Mouse (Mus musculus) large intestine, adult 2 months (tissue): ENCODE measurements around the gene Birc2. TPM values are rescaled to one million over a fixed set of nuclear protein-coding genes. Genes with fewer than 3 reads are reported as not detected.

Experiments used
- DNase-seq: peaks from one replicate; pipeline ENCODE4 v3.0.0-alpha.2; 2012; ENCODE audit warnings: low read depth, low spot score
- WGBS: fragments of 180-500 bp; shearing (Covaris S2); methylation state at CpG from one replicate; pipeline ENCODE4 v1.1.7; 2018; 5-methylcytosine and 5-hydroxymethylcytosine counted together
- polyA plus RNA-seq: library from polyadenylated mRNA; depleted of rRNA; stranded (reverse); fragments of >200 nt; gene quantifications from 2 replicates; pipeline ENCODE4 v1.2.3, GENCODE M21; 2012

Gene Birc2
- polyA plus RNA-seq, 1 experiment: 9.4 TPM

GRCm38 (mm10) chr9:7790580-7791084, 46.2 kb downstream of the Birc2 start:
- no peak for DNase-seq
- 89% methylated on average over 11 of the region's 11 CpGs for WGBS

- DNase-seq: no peak
- WGBS: 70% methylated on average over 8 of the region's 8 CpGs
These were observed 46.9 kb downstream of the Birc2 start for GRCm38 (mm10) chr9:7789764-7790575.

- WGBS: 88% methylated on average over 6 of the region's 6 CpGs
- no peak for DNase-seq
These were observed 48.5 kb downstream of the Birc2 start for GRCm38 (mm10) chr9:7788411-7788810.

- DNase-seq: no peak
- WGBS: 93% methylated on average over 7 of the region's 7 CpGs
These were observed 50.8 kb downstream of the Birc2 start for GRCm38 (mm10) chr9:7786086-7786485.

- no peak for DNase-seq
- 85% methylated on average over 3 of the region's 3 CpGs for WGBS
These were observed 51.5 kb downstream of the Birc2 start for GRCm38 (mm10) chr9:7785396-7785795.

- WGBS: 65% methylated on average over 1 of the region's 1 CpGs
- DNase-seq: no peak
These were observed 52.2 kb downstream of the Birc2 start for GRCm38 (mm10) chr9:7784615-7785012.

GRCm38 (mm10) chr9:7783823-7784614, 52.8 kb downstream of the Birc2 start:
- no peak for DNase-seq
- WGBS: 86% methylated on average over 15 of the region's 15 CpGs

GRCm38 (mm10) chr9:7780250-7781150, 56.4 kb downstream of the Birc2 start:
- WGBS: 93% methylated on average over 8 of the region's 8 CpGs
- DNase-seq: no peak

- WGBS: 85% methylated on average over 4 of the region's 4 CpGs
- DNase-seq: no peak
These were observed 57.1 kb downstream of the Birc2 start for GRCm38 (mm10) chr9:7779786-7780185.

- WGBS: 83% methylated on average over 7 of the region's 7 CpGs
- no peak for DNase-seq
These were observed 58.1 kb downstream of the Birc2 start for GRCm38 (mm10) chr9:7778771-7779170.

GRCm38 (mm10) chr9:7777652-7778051, 59.2 kb downstream of the Birc2 start:
- WGBS: 84% methylated on average over 1 of the region's 1 CpGs
- DNase-seq: no peak

GRCm38 (mm10) chr9:7776940-7777339, 59.9 kb downstream of the Birc2 start:
- no peak for DNase-seq
- 89% methylated on average over 1 of the region's 1 CpGs for WGBS

- WGBS: 87% methylated on average over 3 of the region's 3 CpGs
These were observed 60.9 kb downstream of the Birc2 start for GRCm38 (mm10) chr9:7775986-7776385.

GRCm38 (mm10) chr9:7775011-7775410, 61.9 kb downstream of the Birc2 start:
- WGBS: 93% methylated on average over 2 of the region's 2 CpGs

More at GRCm38 (mm10) chr9:7775986-7776385, 60.9 kb downstream of the Birc2 start:
- DNase-seq: no peak

GRCm38 (mm10) chr9:7774538-7774937, 62.3 kb downstream of the Birc2 start:
- WGBS: 83% methylated on average over 10 of the region's 10 CpGs
- DNase-seq: no peak

More at GRCm38 (mm10) chr9:7775011-7775410, 61.9 kb downstream of the Birc2 start:
- no peak for DNase-seq

GRCm38 (mm10) chr9:7773686-7774085, 63.2 kb downstream of the Birc2 start:
- 93% methylated on average over 5 of the region's 5 CpGs for WGBS
- DNase-seq: no peak

GRCm38 (mm10) chr9:7772773-7773454, 64.0 kb downstream of the Birc2 start:
- 84% methylated on average over 4 of the region's 4 CpGs for WGBS
- DNase-seq: no peak

GRCm38 (mm10) chr9:7772361-7772760, 64.5 kb downstream of the Birc2 start:
- DNase-seq: no peak
- 95% methylated on average over 2 of the region's 2 CpGs for WGBS

GRCm38 (mm10) chr9:7769491-7769890, 67.4 kb downstream of the Birc2 start:
- DNase-seq: no peak
- 67% methylated on average over 5 of the region's 5 CpGs for WGBS
